Mouse (Mus musculus): ENCODE measurements around the gene Sash1. TPM values are rescaled to one million over a fixed set of nuclear protein-coding genes. Genes with fewer than 3 reads are reported as not detected.

Sash1 gene
- polyA plus RNA-seq, 1 experiment: 4.8 TPM

DNA sequence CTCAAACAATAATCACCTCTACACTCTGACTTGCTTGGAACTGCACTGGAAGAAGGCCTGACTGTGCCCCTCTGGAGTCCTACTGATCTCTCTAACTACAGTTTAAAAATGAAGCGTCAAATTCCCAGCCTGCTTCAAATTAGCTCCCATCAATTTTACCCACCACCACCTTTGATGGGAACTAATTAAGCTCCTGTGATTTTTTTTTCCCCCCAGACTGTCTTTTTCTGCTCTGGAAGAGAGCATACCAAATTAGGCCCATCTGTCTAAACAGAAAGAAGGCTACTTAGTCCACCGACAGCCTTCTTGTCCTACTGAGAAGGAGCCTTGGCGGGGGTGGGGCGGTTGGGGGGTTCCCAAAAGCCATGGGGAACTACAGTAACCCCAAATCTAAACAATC lies 37.9 kb downstream of the Sash1 start:
- no peak for DNase-seq
- Histone ChIP-seq H3K4me3 (ENCODE audit: control insufficient read depth, insufficient read depth, low read length) (no peak overlapping the region), H3K4me1 (replicated peaks; ENCODE audit: control insufficient read depth, insufficient read depth, low read length) (peaks cover 6% of the 10 kb centered on the region), H3K27ac (ENCODE audit: control insufficient read depth, insufficient read depth, low read length) (no peak overlapping the region), H3K27me3 (ENCODE audit: control insufficient read depth, insufficient read depth, low read length) (no peaks in the 10 kb centered on the region), H3K36me3 (ENCODE audit: control insufficient read depth, insufficient read depth, low read length) (no peaks in the 10 kb centered on the region)
- TF ChIP-seq CTCF (IDR thresholded peaks at IDR 0.05; ENCODE audit: borderline replicate concordance, control insufficient read depth, extremely low read depth, insufficient read depth, low read length, poor library complexity): no peak
- TF ChIP-seq POLR2A (IDR thresholded peaks at IDR 0.05; ENCODE audit: control insufficient read depth, extremely low read depth, insufficient read depth, low read length, poor library complexity): no peak
- WGBS: over 99% methylated on average over 4 of the region's 4 CpGs

DNA sequence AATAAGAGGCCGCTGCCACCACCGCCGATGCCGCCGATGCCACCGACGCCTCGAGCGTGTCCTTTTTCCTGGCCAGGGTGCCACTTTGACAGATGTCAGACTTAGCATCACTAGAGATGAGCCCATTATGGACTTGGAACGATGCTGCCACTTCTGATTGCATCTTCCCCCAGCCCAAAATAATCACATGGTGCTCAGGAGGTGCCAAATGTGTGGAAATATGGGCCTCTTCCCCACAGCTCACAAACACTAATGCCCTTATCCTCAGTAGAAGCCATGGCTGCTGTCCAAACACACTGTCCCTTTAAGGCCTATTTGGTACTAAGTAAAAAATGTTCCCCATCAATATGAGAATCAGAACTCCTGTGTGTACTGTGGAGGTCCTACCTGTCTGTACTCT lies 39.6 kb downstream of the Sash1 start:
- TF ChIP-seq CTCF (IDR thresholded peaks at IDR 0.05; ENCODE audit: borderline replicate concordance, control insufficient read depth, extremely low read depth, insufficient read depth, low read length, poor library complexity): no peak
- no peak for TF ChIP-seq POLR2A (IDR thresholded peaks at IDR 0.05; ENCODE audit: control insufficient read depth, extremely low read depth, insufficient read depth, low read length, poor library complexity)
- no peak overlapping the region for H3K27ac ChIP-seq (ENCODE audit: control insufficient read depth, insufficient read depth, low read length)
- DNase-seq: no peak
- H3K36me3 ChIP-seq (ENCODE audit: control insufficient read depth, insufficient read depth, low read length): no peaks in the 10 kb centered on the region
- no peaks in the 10 kb centered on the region for H3K27me3 ChIP-seq (ENCODE audit: control insufficient read depth, insufficient read depth, low read length)
- WGBS: 98% methylated on average over 10 of the region's 10 CpGs
- H3K4me1 ChIP-seq (replicated peaks; ENCODE audit: control insufficient read depth, insufficient read depth, low read length): peaks cover 6% of the 10 kb centered on the region
- H3K4me3 ChIP-seq (ENCODE audit: control insufficient read depth, insufficient read depth, low read length): no peak overlapping the region

DNA sequence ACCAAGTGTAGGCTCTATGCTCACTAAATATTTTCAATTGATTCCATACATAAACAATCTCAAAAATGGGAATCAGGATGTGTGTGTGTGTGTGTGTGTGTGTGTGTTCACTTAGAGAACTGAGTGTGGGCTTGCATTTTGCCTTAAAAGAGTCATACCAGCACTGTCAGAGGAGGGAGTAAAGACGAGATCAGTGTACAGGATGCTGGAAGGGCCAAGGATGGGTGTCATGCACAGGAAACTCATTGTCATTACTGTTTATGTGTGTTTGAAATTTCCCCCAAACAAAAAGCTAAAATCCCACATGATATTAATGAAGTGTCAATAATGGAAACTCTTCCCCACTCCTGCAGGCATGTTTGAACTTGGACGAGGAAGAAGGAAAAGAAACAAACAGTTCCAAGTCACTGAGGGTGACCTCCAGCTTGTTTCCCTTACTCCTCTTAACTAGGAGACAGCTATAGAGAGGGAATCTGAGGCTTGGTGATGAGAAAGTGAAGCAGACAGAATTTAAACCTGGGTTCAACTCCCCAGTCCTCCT lies 40.6 kb downstream of the Sash1 start:
- Histone ChIP-seq H3K36me3 (ENCODE audit: control insufficient read depth, insufficient read depth, low read length) (no peaks in the 10 kb centered on the region), H3K27ac (ENCODE audit: control insufficient read depth, insufficient read depth, low read length) (no peak overlapping the region), H3K4me3 (ENCODE audit: control insufficient read depth, insufficient read depth, low read length) (no peak overlapping the region), H3K4me1 (replicated peaks; ENCODE audit: control insufficient read depth, insufficient read depth, low read length) (peaks cover 6% of the 10 kb centered on the region), H3K27me3 (ENCODE audit: control insufficient read depth, insufficient read depth, low read length) (no peaks in the 10 kb centered on the region)
- 83% methylated on average over 2 of the region's 2 CpGs for WGBS
- DNase-seq: no peak
- TF ChIP-seq CTCF (IDR thresholded peaks at IDR 0.05; ENCODE audit: borderline replicate concordance, control insufficient read depth, extremely low read depth, insufficient read depth, low read length, poor library complexity): no peak
- TF ChIP-seq POLR2A (IDR thresholded peaks at IDR 0.05; ENCODE audit: control insufficient read depth, extremely low read depth, insufficient read depth, low read length, poor library complexity): no peak

DNA sequence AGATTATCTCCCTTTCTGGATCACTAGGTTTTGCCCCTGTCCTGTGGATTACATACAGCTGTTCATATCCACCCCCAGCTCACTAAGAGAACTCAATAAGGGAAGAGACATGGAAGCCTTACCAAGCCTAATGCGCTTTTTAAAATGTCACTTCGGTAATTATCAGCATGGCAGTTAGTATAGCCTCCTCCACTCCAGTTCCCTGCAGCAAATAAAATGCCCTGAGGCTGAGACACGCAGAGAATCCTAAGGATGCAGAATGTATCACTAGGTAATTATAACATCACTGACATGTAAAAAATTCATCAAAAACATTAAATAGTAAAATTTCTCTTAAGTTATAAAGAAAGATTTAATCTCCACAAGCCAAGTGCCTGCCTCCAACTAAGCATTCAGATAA lies 45.9 kb downstream of the Sash1 start:
- H3K27me3 ChIP-seq (ENCODE audit: control insufficient read depth, insufficient read depth, low read length): no peaks in the 10 kb centered on the region
- H3K4me1 ChIP-seq (replicated peaks; ENCODE audit: control insufficient read depth, insufficient read depth, low read length): no peaks in the 10 kb centered on the region
- 98% methylated on average over 3 of the region's 3 CpGs for whole genome bisulfite sequencing
- H3K4me3 ChIP-seq (ENCODE audit: control insufficient read depth, insufficient read depth, low read length): no peak overlapping the region
- no peaks in the 10 kb centered on the region for H3K36me3 ChIP-seq (ENCODE audit: control insufficient read depth, insufficient read depth, low read length)
- no peak for DNase-seq
- no peak for TF ChIP-seq CTCF (IDR thresholded peaks at IDR 0.05; ENCODE audit: borderline replicate concordance, control insufficient read depth, extremely low read depth, insufficient read depth, low read length, poor library complexity)
- no peak for TF ChIP-seq POLR2A (IDR thresholded peaks at IDR 0.05; ENCODE audit: control insufficient read depth, extremely low read depth, insufficient read depth, low read length, poor library complexity)
- H3K27ac ChIP-seq (ENCODE audit: control insufficient read depth, insufficient read depth, low read length): no peak overlapping the region

DNA sequence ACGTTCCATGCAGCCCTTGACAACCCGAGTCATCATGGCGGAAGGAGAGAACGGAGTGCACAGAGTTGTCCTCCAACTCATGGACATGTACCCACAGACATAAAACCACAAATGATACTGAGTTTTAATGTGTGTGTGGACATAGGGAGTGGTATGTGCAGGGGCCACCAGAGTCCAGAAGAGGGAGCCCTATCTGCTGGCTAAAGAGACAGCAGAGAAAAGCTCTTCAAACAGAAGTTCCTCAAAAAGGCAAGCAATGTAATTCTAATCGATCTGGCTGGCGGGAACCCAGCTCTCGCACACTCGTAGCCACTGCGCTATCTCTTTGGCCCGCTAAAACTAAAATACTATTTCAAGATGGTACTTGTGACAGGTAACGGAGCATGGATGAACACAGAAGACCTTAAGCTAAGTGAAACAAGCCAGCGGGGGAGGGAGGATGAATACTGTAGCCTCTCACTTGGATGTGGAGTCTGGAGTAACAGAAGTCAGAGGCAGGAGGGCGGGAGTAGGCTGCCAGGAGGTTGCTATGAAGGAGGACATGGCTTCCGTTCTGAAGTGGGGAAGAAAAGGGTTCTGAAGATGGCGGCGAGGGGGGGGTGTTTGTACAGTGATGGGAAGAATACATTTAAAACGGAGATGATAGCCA lies 51.9 kb downstream of the Sash1 start:
- WGBS: 61% methylated on average over 17 of the region's 17 CpGs
- no peak for DNase-seq

DNA sequence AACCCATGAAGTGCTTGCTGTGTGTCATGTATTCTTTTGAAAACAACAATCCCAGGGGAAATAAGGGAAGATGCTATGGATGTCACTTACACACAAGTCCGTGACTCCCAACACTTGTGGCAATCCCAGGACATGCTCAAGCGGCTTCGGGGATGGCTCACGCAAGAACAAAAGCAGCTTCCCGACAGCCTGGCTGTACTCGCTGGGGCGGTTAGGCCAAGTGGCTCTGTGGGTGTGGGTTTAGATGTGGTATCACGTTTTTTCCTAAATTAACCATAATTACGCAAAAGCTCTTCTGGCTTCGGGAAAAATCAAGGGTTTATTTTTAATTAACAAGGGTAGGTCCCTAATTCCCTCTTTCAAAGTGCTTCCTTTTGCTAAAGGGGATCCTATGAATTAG lies 59.6 kb downstream of the Sash1 start:
- no peaks in the 10 kb centered on the region for H3K27me3 ChIP-seq (ENCODE audit: control insufficient read depth, insufficient read depth, low read length)
- WGBS: 94% methylated on average over 10 of the region's 10 CpGs
- H3K27ac ChIP-seq (ENCODE audit: control insufficient read depth, insufficient read depth, low read length): no peak overlapping the region
- no peaks in the 10 kb centered on the region for H3K36me3 ChIP-seq (ENCODE audit: control insufficient read depth, insufficient read depth, low read length)
- H3K4me1 ChIP-seq (replicated peaks; ENCODE audit: control insufficient read depth, insufficient read depth, low read length): no peaks in the 10 kb centered on the region
- no peak overlapping the region for H3K4me3 ChIP-seq (ENCODE audit: control insufficient read depth, insufficient read depth, low read length)
- TF ChIP-seq CTCF (IDR thresholded peaks at IDR 0.05; ENCODE audit: borderline replicate concordance, control insufficient read depth, extremely low read depth, insufficient read depth, low read length, poor library complexity) (no peak), POLR2A (IDR thresholded peaks at IDR 0.05; ENCODE audit: control insufficient read depth, extremely low read depth, insufficient read depth, low read length, poor library complexity) (no peak)
- DNase-seq: no peak

More for the DNA sequence above, 51.9 kb downstream of the Sash1 start:
- Histone ChIP-seq H3K4me3 (ENCODE audit: control insufficient read depth, insufficient read depth, low read length) (no peak overlapping the region), H3K4me1 (replicated peaks; ENCODE audit: control insufficient read depth, insufficient read depth, low read length) (no peaks in the 10 kb centered on the region), H3K36me3 (ENCODE audit: control insufficient read depth, insufficient read depth, low read length) (no peaks in the 10 kb centered on the region), H3K27ac (ENCODE audit: control insufficient read depth, insufficient read depth, low read length) (no peak overlapping the region), H3K27me3 (ENCODE audit: control insufficient read depth, insufficient read depth, low read length) (no peaks in the 10 kb centered on the region)
- TF ChIP-seq POLR2A (IDR thresholded peaks at IDR 0.05; ENCODE audit: control insufficient read depth, extremely low read depth, insufficient read depth, low read length, poor library complexity) (no peak), CTCF (IDR thresholded peaks at IDR 0.05; ENCODE audit: borderline replicate concordance, control insufficient read depth, extremely low read depth, insufficient read depth, low read length, poor library complexity) (no peak)
